Mouse (Mus musculus): ENCODE results near the gene S100a2.
A peak's percentile ranks its signal among the peaks of the same experiment; 100 is the strongest.

S100a2 gene

DNA sequence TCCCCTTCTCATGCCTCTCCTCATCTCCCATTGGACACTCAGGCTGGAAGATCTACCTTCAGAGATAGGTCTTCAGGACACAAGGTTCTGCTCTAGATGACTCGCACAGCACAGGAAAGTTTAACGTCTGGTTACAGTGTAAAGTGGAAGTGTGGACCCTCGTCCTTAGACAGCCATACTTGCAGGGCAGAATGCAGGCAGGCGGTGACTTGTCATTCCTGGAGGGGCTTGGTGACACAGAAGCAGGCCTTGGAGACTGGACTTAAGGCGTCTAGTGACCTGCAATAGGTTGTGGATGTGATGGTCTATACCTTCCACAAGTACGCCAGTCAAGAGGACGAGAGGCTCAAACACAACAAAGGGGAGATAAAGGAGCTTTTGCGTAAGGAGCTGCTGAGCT, at the start of gene S100a2:
TSS of gene S100a2 (plus strand) at position 301 of the 400 bp plus-strand sequence.
- DNase-seq = no peak

DNA sequence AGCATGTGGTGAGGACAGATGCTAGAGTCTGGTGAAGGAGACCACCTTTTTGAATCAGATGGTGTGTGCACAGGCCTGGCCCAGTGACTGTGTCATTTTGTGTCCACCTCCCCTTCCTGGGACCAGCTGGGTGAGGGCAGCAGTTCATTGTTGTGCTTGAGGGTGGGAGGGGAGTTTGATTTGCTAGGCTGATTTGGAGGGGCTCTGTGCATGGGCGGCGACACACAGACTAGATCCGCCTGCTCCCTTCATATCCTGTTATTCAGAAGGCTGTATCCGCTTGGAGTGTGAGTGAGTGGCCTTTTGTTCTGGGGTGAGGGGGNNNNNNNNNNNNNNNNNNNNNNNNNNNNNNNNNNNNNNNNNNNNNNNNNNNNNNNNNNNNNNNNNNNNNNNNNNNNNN, 49.1 kb upstream of the S100a2 start:
- peak; percentile 63 to 80 for DNase-seq

DNA sequence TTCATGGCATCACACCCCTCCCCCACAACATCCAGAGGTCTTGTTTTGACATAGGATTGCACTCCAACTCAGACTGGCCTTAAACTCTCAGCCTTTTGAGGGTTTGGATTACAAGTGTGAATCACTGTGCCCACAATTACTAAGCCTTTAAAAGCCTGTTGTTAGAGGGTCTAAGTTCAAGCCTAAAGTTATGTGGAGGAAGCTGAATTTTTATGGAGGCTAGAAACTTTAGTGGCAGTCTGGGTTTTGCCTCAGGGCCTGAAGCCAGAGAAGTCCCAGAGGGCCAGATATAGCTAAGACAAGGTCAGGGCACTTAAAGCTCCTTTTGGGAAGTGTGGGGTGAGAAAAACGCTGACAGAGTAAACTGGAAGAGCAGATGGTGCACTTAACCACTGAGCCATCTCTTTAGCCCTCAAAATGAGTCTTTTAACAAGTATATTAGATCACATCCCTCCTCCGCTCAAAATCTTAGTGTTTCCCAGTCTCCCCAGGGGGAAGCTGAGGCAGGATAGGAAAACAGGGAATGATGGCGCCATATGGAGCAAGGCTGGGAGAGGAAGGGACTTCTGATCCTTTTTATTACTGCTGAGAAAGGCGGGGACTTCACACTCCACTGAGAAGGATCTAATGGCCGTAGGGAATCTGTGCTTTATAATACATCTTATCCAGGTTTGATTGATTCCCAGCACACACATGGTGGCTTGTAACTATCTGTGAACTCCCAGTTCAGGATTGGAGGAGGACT, 40.2 kb upstream of the S100a2 start:
- no peak for DNase-seq

DNA sequence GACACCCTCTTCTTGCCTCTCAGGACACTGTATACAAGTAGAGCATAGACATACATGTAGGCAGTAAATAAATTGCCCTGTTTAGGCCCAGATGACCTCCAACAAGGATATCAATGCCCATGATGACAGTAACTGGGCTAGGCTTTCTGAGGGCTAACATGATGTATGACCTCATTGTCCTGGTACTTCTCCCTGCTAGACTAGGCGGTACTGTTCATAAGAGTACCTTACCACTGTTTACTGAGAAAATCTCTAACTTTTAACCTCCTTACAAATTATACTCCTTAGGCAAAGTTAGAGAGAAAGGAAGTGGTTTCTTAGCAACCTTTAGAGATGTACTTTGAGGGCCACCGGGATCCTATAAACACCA, 39.6 kb upstream of the S100a2 start:
- no peak for DNase-seq

DNA sequence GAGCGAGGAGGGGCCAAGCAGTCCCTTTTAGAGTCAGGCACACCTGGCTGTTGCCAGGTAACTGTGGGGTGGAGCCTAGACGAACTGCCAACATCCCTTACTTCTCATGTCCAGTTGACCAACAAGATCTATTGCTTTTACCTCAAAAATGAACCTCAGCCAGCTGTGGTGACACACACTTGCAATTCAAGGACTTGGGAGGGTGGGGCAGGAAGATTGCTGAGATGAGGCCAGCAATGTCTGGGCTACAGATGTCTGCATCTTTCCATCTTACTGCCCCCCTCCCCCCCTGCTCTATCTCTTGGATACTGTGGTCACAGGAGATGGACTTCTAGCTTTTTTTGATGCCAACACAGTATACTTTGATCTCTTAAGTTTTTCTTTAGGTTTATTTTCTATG, 37.8 kb upstream of the S100a2 start:
- DNase-seq = no peak

DNA sequence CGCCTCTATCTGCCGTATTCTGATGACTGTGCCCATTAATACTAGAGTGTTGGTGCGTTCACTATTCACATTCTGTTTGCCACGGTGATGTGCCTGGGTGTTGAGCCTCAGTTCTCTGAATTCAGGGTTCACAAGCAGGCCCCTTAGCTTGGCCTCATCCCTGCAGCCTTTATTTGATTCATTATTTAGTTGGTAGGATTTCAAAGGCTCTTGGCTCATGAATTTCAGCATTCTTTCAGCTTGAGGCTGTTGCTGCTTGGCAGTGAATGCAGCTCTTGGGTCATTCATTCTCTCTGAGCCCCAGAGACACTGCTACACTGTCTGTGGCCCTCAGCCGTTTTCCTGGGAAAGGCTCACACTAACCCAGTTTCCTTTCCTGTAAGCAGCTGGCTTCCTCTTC, 34.1 kb upstream of the S100a2 start:
- no peak for DNase-seq

DNA sequence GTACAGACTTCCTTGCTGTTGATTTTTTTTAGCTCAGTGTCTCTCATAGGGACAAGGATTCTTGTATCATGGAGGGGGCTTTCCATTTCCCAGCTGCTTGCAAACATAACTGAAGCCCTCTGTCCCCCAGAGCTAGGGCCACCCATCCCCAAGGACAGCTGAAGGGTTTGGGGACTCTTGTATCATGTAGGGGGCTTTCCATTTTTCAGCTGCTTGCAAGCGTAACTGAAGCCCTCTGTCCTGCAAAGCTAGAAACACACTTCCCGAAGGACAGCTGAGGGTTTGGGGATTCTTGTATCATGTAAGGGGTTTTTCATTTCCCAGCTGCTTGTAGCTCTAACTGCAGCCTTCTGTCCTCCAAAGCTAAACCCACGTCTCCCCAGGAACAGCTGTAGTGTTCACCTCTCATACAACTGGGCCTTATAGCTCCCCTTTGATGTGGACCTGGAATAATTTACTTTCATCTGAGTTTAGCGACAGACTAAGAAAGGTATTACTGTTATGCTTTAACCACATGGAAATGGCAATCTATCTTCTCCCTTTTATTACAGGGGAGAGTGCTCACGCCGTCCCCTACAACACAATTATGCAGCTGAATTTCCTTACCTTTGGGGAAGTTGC, 29.9 kb upstream of the S100a2 start, which contains the start of gene S100a3:
TSS of gene S100a3 (plus strand) at position 571 of the 621 bp plus-strand sequence.
- no peak for DNase-seq

DNA sequence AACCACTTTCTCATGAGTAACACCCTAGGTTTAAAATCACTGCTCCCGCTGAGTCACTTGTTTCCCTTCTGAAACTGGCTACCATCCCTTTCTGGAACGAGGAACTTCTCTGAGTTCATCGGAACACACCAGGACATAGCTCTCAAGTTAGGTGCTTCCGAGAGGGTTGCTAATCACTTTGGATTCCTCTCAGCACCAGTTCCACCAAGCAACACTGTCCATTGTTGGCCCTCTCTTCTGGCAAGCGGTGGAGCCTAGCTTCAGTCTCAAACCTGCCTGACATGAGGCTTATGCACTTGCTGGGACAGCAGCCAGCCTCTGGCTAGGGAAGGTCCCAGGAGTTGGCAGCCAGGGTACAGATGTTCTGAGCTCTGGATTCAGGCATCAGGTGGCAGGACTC, 15.4 kb upstream of the S100a2 start:
- no peak for DNase-seq

DNA sequence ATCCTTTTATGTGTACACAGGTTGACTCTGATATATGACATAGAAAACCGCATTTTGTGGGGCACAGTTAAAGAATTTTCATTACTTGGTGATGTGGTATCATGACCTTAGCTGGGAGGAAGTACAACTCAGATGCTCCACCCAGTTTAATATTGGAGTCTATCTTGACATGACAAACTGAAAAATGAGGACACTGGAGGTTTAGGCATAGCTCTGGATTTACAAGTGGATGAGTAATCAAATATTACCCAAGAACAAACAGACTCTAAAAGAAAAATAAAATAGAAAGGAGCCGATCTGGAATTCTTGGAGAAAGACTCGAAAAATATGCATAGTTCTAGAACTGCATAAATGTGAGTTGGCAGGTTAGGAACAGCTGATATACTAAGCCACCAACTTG, 14.7 kb upstream of the S100a2 start:
- DNase-seq = no peak

DNA sequence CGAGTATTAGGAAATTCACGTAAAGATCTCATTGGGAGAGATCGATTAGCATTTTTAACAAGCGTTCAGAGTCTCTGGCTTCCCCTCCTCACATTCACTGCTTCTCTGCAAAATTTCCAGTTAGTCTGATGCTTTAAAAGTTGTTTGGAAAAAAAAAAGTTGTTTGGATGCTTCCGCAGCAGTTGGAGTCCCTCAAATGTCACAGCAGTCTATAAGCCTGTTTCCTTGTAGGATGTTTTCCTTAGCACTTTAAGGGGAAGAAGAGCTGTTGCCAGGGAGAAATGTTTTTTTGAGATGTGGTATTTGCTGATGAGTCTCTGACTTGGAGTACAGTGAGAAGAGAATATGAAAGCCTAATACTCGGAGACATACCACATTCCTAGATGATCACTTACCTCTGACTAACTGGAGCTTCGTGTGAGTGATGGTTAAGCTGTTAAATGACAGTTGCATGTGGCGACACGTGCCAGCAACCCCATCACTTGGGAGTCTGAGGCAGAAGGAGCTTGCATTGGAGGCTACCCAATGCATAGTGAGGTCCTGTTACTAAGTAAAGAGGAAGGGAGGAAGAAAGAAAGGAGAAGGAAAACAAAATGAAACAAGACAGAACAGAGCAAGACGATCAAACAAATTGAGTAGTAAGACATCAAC, 13.6 kb upstream of the S100a2 start:
- no peak for DNase-seq

DNA sequence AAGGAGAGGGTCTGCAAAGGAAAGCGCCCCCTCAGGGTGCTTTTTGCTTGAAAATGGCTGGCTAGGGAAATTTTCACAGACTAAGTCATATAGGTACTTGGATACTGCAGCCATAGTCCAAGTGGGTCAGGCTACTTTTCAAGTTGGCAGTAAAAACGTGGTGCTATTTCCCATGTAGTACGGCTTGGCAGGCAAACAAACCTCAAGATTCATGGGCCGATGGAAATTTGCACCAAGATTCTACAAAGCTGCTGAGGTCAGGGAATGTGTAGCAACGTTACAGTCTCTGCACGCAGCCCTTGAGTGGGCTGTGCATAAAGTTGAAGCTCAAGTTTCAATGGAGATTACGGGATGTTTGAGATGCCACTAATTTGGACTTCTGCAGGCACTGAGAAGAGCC, 10.6 kb upstream of the S100a2 start:
- DNase-seq = no peak

DNA sequence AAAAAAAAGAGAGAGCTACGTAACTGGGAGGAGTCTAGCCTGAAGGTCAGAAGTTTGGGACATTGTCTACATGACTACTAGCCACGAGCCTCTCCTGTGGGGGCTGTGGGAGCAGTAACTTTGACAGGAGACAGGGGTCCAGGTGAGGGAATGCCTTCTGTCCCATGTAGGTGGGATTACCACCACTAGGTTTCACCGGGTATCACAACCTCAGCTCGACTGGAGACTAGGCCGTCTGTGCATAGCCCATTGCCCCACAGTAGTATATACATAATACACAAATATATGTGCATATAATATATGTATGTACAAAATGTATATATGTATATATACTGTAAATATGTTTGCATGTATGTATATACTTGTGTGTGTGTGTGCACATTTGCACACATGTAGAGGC, 8.9 kb upstream of the S100a2 start:
- no peak for DNase-seq

DNA sequence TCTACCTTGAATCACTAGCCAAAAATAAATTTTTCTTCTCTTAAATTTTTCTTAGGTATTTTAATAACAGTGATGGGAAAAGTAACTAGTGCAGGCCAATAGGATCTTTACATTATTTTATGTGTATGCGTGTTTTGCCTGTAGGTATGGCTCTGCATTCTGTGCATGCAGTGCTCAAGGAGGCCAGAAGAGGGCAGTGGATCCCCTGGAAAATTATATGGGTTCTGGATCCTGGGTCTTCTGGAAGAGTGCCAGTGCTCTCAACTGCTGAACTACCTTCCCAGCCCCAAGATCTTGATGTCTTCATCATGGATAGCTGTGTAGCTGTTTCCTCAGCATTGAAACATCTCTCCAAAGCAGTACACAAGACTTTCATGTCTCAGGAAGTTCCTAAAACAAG, 7.9 kb upstream of the S100a2 start:
- no peak for DNase-seq

DNA sequence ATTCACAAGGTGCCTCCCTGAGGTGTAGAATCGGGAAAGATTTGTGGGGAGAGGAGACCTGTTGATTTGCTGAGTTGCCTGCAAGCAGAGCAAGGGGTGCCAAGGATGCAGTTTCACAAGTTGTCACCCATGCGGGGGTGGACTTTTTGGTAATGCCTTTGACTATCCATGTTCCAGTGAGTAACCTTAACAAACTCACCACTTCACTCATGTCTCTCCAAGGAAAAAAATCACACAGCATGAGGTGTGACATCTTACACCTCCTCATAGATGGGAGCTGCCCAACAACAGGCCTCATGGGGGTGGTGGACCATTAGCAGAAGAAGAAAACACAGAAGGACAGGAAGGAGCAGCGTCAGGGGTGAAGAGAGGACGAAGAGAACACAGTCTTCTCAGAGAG, 7.5 kb upstream of the S100a2 start:
- DNase-seq = no peak

DNA sequence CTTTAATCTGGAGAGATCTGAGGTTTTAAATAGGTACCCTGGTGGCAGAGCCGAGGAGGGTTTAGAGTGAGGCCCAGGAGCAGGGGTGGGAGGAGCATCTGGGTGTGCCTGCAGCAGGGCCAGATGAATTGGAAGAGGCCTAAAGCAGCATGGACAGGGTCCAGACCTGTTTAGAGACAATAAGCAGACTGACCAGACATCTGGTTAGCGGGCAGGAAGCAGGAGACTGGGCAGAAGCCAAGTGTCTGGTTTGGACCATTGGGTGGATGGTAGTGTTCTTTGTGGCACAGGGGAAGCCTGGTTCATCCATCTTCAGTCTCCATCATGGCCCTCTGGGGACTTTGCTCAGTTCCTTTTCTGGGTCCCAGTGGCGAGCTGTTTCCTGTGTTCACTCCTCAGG, 6.2 kb upstream of the S100a2 start:
- DNase-seq = no peak

DNA sequence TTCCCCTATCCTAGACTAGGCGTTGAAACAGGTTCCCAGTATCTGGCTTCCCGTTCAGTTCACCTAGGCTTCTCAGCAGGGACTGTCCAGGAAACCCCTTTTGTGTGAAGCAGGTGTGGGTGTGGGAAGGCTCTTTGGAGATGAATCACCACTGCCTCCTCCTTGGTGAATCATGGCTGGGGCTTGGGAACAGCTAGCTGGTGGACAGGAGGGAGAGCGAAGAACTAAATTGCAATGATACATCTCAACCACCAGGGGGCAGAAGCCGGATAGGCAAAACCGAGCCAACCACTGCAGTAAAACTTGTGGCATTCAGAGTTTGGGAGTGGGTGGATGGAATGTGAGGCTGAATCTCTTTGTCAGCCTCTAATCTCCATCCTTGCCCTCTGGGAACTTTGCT, 4.5 kb upstream of the S100a2 start:
- peak; percentile 63 to 78 for DNase-seq

DNA sequence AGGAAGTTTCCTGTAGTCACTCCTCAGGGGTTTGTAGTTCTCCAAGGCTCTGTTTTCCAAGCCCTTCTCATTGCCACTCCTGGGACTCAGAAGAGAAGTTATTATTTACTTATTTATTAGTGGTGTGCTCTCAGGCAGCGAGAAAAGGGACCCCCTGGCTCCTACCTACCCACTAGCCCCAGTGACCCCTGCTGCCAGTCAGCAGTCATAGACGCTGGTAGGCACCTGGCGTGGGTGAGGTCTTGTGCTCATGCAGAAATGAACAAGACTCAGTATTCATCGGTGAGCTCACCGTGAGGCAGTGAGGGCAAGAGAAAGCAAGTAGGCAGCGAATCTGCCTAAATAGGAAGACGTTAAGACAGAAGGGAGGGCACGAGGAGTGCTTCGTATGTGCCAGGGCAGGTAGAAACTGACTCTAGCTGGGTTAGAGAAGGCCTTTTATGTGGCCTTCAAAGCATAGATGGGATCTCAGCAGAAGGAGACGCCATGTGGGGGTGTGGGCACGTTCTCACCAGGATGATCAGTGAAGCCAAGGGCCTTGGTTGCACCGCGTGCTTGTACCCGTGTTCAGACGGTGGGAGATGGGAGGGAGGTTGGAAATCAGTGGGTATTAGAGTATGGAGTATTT, 3.9 kb upstream of the S100a2 start:
- no peak for DNase-seq

DNA sequence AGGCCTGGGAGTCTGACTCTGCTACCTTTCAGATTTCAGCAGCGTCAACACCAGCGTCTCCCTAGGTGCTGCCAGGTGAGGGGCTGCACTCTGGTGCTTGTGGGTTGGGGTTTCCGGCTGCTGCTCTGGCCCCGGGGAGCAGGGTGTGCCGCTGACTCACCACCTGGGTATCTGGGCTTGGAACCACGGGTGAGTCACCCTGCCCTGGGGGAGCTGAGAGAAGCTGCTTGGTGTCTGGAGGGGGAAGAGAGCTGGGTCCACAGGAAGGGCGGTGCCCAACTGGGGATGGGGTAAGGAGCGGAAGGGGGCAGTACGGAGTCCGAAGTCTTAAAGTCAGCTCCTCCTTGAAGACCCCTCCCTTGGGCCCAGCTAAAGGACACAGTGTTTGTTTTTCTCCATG, 3.1 kb upstream of the S100a2 start:
- DNase-seq = peak; percentile 90 to 92

DNA sequence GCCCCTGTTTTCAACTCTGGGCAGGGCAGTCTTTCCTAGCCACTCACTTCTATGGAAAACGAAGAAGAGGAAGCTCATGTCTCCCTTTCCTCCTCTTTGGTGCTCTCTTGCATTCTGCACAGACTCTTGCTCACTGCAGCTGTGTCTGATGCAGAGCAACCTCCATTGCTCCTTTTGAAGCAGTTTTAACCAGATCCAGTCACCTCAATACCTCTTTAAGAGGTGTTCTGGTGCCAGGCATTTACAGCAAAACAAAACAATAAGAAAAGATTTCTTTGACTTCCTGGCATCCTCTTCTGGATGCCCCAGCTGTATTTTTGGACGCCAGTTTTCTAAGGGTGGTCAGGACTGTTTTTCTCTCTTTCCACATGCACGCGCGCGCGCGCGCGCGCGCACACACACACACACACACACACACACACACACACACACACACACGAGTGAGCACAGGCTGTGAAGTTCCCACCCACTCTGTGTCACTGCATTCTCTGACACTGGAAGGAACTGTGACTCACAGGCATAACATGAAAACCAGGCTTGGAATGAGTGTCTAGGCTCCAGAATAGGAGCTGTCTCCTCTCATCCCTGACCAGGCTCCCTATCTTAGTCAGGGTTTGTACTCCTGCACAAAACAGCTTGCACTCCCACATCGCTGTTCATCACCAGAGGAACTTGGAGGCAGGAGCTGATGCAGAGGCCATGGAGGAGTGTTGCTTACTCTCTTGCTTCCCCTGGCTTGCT, 2.5 kb upstream of the S100a2 start:
- peak; percentile 39 to 42 for DNase-seq

DNA sequence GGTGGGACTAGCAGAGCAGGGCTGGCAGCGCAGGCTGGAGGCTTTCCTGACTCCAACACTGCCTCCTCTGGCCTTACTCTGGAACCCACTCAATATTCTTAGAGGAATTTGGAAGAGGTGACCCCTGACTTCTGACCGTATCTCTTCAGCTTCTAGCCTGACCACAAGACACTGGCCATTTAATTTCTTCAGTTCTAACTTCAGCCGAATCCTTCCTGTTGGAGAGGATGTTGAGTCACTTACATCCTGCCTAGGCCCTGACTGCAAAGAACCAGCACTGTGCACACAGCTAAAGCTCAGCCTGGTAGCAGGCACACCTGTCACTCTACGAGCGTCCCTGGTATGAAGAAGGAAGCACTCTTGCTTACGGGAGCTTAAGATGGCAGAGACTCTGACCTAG, 657 bp upstream of the S100a2 start:
- DNase-seq = no peak

DNA sequence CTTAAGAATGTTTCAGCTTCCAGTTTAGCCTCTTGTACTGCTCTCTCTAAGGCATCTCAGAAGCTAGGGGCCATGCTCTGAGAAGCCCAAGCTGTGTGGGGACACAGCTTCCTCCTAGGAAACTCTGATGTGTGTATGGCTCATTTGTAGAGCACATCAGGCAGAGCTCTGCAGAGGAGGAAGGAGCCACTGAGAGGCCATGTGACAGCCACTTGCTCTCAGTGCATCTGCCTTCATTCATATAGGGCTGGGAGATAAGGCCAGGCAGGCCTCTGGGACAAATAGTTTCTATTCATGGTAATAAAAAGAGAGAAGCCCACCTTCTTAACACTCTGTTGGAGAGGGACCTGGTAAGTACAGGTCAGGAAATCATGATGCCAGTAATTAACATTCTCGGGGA, 4.4 kb downstream of the S100a2 start:
- no peak for DNase-seq

DNA sequence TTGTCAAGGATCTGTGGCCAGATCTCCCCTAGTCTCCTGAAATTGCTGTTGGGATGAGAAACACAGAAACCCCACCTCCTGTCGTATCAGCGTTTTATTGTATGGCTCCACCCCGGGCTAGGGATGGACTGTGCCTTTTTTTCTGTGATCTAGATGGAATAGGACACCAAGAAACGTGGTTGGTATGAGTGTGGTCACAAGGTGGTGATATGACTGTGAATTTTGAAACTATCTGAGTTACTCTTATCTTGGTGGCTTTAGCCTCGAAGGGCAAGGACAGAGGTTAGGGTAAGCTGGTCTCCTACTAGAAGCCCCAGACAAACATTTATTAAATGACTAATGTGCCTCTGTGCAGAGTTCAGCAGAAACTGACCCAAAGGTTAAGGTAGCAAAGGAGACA, 5.5 kb downstream of the S100a2 start:
- no peak for DNase-seq

DNA sequence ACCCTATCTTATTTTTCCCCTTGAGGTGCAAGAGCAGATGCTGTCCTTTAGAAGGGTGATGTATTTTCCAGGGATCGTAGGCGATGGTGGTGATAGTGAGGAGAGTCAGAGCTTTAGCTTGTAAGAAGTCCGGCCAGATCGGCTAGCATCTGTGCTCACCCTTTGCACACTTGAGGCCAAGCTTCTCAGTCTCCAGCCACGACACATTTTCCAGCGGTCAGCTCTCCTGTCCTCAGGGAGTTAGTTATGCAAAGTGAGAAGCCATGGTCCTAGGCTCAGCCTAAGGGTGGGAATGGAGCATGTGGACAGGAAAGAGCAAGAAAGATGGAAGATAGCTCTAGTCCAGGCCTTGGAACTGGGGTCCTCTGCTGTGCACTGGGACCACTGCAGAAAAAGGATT, 6.8 kb downstream of the S100a2 start:
- DNase-seq = no peak

Measured in lung, adult 18-20 months (tissue).